Mouse (Mus musculus) urinary bladder, postnatal 4 days (tissue): ENCODE measurements at regions not wholly inside any gene's neighbourhood (a gene's known extent, or its start where the extent isn't known, plus 50 kb on each side); places are given as distances from the start of the nearest gene placed in this dataset.
A peak's percentile ranks its signal among the peaks of the same experiment; 100 is the strongest.

Source experiments
- DNase-seq, 2 experiments: peaks; one replicate each; pipeline ENCODE4 v3.0.0; 2021 to 2022; ENCODE audit warnings: low spot score in 2 of 2

- no peak for DNase-seq
Observed at GRCm38 (mm10) chr8:90762390-90762789, 54.8 kb downstream of the Gm19935 start.

- no peak for DNase-seq
Observed at GRCm38 (mm10) chr8:90761947-90762346, 55.2 kb downstream of the Gm19935 start.

- no peak for DNase-seq
Observed at GRCm38 (mm10) chr8:90761446-90761845, 55.7 kb downstream of the Gm19935 start.

GRCm38 (mm10) chr8:90759531-90759930, 57.7 kb downstream of the Gm19935 start:
- DNase-seq, result no peak

- no peak for DNase-seq
Observed at GRCm38 (mm10) chr8:90755020-90755419, 62.2 kb downstream of the Gm19935 start.

GRCm38 (mm10) chr8:90743546-90743945, 73.6 kb downstream of the Gm19935 start:
- no peak for DNase-seq

GRCm38 (mm10) chr8:90740963-90741733, 76.0 kb downstream of the Gm19935 start:
- no peak for DNase-seq

- DNase-seq, result no peak
Observed at GRCm38 (mm10) chr8:90740302-90740962, 76.8 kb downstream of the Gm19935 start.

- no peak for DNase-seq
Observed at GRCm38 (mm10) chr8:90728011-90728410, 89.2 kb downstream of the Gm19935 start.

- no peak for DNase-seq
Observed at GRCm38 (mm10) chr8:90725188-90725587, 92.0 kb downstream of the Gm19935 start.

- no peak for DNase-seq
Observed at GRCm38 (mm10) chr8:90716436-90716835, 100.8 kb downstream of the Gm19935 start.

GRCm38 (mm10) chr8:90708524-90708923, 108.7 kb downstream of the Gm19935 start:
- DNase-seq, result peak in 1 of 2 experiments; percentile 19

- DNase-seq, result no peak
Observed at GRCm38 (mm10) chr8:90692516-90692915, 124.7 kb downstream of the Gm19935 start.

- no peak for DNase-seq
Observed at GRCm38 (mm10) chr8:90685076-90685475, 132.1 kb downstream of the Gm19935 start.

- DNase-seq, result no peak
Observed at GRCm38 (mm10) chr8:90670471-90671057, 146.6 kb downstream of the Gm19935 start.

- no peak for DNase-seq
Observed at GRCm38 (mm10) chr8:90669396-90669795, 147.8 kb downstream of the Gm19935 start.

- no peak for DNase-seq
Observed at GRCm38 (mm10) chr8:90659066-90659465, 158.1 kb downstream of the Gm19935 start.

- DNase-seq, result no peak
Observed at GRCm38 (mm10) chr8:90657641-90658051, 159.5 kb downstream of the Gm19935 start.

GRCm38 (mm10) chr8:90657116-90657515, 160.1 kb downstream of the Gm19935 start:
- DNase-seq, result no peak

- no peak for DNase-seq
Observed at GRCm38 (mm10) chr8:90656436-90657090, 160.6 kb downstream of the Gm19935 start.

GRCm38 (mm10) chr8:90654786-90655185, 162.4 kb downstream of the Gm19935 start:
- DNase-seq, result no peak

- no peak for DNase-seq
Observed at GRCm38 (mm10) chr8:90642392-90642791, 174.8 kb downstream of the Gm19935 start.
